Mouse (Mus musculus) forebrain, embryonic 16.5 days (tissue): Measurements from ENCODE around the gene Gzma. TPM values are rescaled to one million over a fixed set of nuclear protein-coding genes. Genes with fewer than 3 reads are reported as not detected.

Experiments
- ATAC-seq: fragments of 200-750 bp; cut with Nextera tagmentation; 2 replicates; pipeline ENCODE4 v1.8.0; 2017; ENCODE audit warnings: mild to moderate bottlenecking, moderate library complexity
- H3K27ac ChIP-seq: fragments of 300-500 bp; sonication (generic); 2 replicates; pipeline ENCODE4 v1.5.1; 2014; ENCODE audit warnings: low read length, control low read depth
- H3K27me3 ChIP-seq: fragments of 300-500 bp; sonication (generic); replicated peaks from 2 replicates; pipeline ENCODE4 v1.6.1; 2014; ENCODE audit warnings: low read length; ENCODE audit not compliant: control insufficient read depth, insufficient read depth
- H3K36me3 ChIP-seq: fragments of 300-500 bp; sonication (generic); 2 replicates; pipeline ENCODE4 v1.6.1; 2014; ENCODE audit not compliant: control insufficient read depth, insufficient read depth
- H3K4me1 ChIP-seq: fragments of 300-500 bp; sonication (generic); replicated peaks from 2 replicates; pipeline ENCODE4 v1.6.1; 2014; ENCODE audit warnings: low read length; ENCODE audit not compliant: control insufficient read depth, insufficient read depth
- H3K4me2 ChIP-seq: fragments of 300-500 bp; sonication (generic); 2 replicates; pipeline ENCODE4 v1.6.1; 2014; ENCODE audit warnings: mild to moderate bottlenecking, low read length, control low read depth
- H3K4me3 ChIP-seq: fragments of 300-500 bp; sonication (generic); replicated peaks from 2 replicates; pipeline ENCODE4 v1.5.1; 2014; ENCODE audit warnings: mild to moderate bottlenecking, low read length, control low read depth
- H3K9ac ChIP-seq: fragments of 300-500 bp; sonication (generic); replicated peaks from 2 replicates; pipeline ENCODE4 v1.6.1; 2014; ENCODE audit warnings: low read depth, low read length, control low read depth
- H3K9me3 ChIP-seq: fragments of 300-500 bp; sonication (generic); 2 replicates; pipeline ENCODE4 v1.6.1; 2016; ENCODE audit warnings: low read length; ENCODE audit not compliant: control insufficient read depth
- WGBS: fragments of 180-500 bp; shearing (Covaris S2); extraction: QIAGEN DNeasy Blood & Tissue Kit; methylation state at CpG from one replicate; pipeline ENCODE4 v1.1.7; 2014; 5-methylcytosine and 5-hydroxymethylcytosine counted together
- polyA plus RNA-seq: library from polyadenylated mRNA; unstranded; fragments of >200 nt; fragmentation: Nextera tagmentation; extraction: Ambion mirVana; gene quantifications from 2 replicates; pipeline ENCODE4 v1.2.1, GENCODE M21; 2015

Gene Gzma
- polyA plus RNA-seq = 0.29 TPM in 1 of 2 replicates, not detected in the other

DNA sequence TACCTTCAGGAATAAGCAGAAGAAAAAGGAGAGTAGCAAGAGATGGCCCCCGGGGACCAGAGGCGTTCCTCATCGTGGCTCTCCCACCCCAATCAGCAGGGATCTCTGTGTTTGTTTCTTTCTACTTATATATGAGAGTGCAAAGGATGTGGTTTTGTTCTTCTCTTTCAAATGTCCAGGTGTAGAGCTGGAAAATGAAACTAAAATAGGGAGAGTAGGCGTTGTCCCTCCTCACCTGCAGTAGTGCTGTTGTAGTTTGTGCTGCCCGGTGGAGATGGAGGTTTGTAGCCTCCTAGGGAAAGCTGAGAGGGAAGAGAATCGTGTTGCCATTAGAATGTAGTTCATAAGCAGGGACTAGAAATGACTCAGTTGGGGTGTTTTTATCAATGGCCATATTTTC, at the start of gene Gzma:
TSS of gene Gzma (minus strand) at position 103 of the 400 bp plus-strand sequence.
- 91% methylated on average over 6 of the region's 6 CpGs for WGBS
- Histone ChIP-seq H3K27ac (no peak within 1 kb of the TSS), H3K4me3 (no peak within 1 kb of the TSS), H3K4me2 (no peak within 1 kb of the TSS), H3K9ac (no peak within 1 kb of the TSS), H3K4me1 (no peaks in the 10 kb centered on the region), H3K36me3 (no peaks in the 10 kb centered on the region), H3K27me3 (no peaks in the 10 kb centered on the region), H3K9me3 (no peaks in the 10 kb centered on the region)
- no peak for ATAC-seq

GRCm38 (mm10) chr13:113139597-113139996, 38.8 kb upstream of the Gzma start:
- no peak overlapping the region for H3K4me3 ChIP-seq
- H3K9me3 ChIP-seq = no peaks in the 10 kb centered on the region
- H3K4me2 ChIP-seq = no peak overlapping the region
- no peaks in the 10 kb centered on the region for H3K27me3 ChIP-seq
- no peaks in the 10 kb centered on the region for H3K36me3 ChIP-seq
- WGBS = 92% methylated on average over 1 of the region's 1 CpGs
- no peak overlapping the region for H3K9ac ChIP-seq
- no peak for ATAC-seq
- no peaks in the 10 kb centered on the region for H3K4me1 ChIP-seq
- no peak overlapping the region for H3K27ac ChIP-seq

- Histone ChIP-seq H3K4me1 (no peaks in the 10 kb centered on the region), H3K9ac (no peak overlapping the region), H3K4me3 (no peak overlapping the region), H3K27me3 (no peaks in the 10 kb centered on the region), H3K36me3 (no peaks in the 10 kb centered on the region), H3K4me2 (no peak overlapping the region), H3K27ac (no peak overlapping the region), H3K9me3 (no peaks in the 10 kb centered on the region)
- 70% methylated on average over 1 of the region's 1 CpGs for WGBS
- ATAC-seq = peak; percentile 73
Measured at GRCm38 (mm10) chr13:113129974-113130373, 29.2 kb upstream of the Gzma start.

GRCm38 (mm10) chr13:113121326-113121725, 20.5 kb upstream of the Gzma start:
- no peak overlapping the region for H3K9ac ChIP-seq
- no peaks in the 10 kb centered on the region for H3K4me1 ChIP-seq
- no peaks in the 10 kb centered on the region for H3K27me3 ChIP-seq
- no peak for ATAC-seq
- no peak overlapping the region for H3K4me2 ChIP-seq
- no peak overlapping the region for H3K4me3 ChIP-seq
- WGBS = 87% methylated on average over 14 of the region's 14 CpGs
- no peaks in the 10 kb centered on the region for H3K36me3 ChIP-seq
- H3K27ac ChIP-seq = no peak overlapping the region
- H3K9me3 ChIP-seq = no peaks in the 10 kb centered on the region

DNA sequence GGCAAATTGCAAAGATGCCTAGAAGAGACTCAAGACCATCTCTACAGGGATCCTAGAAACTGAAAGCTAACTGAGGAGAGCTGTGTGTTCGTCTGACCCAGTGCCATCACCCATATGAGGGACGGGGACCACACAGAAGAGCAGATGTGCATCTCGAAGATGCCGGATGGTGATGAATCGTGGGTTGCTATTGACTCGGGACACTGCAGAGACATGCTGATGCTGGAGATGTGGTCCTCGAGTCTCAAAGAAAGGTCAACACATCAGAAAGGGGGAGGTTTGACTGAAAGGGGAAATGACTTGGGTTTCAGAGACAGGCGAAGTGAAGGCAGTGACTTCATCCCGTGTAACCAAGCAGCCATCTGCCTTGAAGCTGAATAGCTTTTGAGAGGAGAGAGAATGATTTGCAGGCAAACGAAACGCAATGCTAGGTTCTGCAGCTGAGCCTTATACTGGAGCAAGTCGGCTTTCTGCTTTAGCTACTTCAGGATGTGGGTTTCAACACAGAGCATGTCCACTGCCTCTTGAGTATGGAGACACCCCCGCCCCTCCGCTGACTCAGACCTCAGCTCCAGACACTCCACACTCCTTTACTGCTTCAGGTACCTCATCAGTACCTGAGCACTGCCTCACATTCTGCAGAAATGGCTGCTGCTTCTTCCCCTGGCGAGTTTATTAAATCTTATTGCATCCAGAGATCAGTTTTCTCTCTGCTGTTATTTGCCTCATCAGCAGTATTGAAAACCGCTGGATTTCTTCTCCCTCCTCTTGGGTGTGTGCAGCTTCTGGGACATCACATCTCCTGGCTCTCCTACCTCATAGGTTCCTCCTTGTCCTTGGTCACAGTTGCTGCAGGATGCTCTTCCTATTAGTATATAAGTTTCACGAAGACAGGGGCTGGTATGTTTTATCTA, 19.8 kb upstream of the Gzma start:
- Histone ChIP-seq H3K27ac (no peak overlapping the region), H3K9ac (no peak overlapping the region), H3K4me3 (no peak overlapping the region), H3K36me3 (no peaks in the 10 kb centered on the region), H3K4me2 (no peak overlapping the region), H3K4me1 (no peaks in the 10 kb centered on the region), H3K27me3 (no peaks in the 10 kb centered on the region), H3K9me3 (no peaks in the 10 kb centered on the region)
- WGBS = 91% methylated on average over 17 of the region's 17 CpGs
- ATAC-seq = no peak

DNA sequence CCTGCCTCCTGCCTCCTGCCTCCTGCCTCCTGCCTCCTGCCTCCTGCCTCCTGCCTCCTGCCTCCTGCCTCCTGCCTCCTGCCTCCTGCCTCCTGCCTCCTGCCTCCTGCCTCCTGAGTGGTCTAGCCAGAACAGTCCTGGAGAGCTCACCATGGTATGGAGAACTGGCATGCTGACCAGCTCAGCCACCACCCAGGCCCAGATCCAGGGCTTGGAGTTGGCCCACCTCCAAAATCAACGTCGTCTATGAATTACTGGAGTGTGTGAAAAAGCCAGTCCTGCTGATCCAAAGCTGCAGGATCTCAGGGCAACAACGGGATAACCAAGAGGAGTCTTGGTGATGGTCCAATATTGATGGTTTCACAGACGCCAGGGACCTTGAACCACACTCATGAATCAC, 18.2 kb upstream of the Gzma start:
- Histone ChIP-seq H3K9ac (no peak overlapping the region), H3K4me1 (no peaks in the 10 kb centered on the region), H3K4me3 (no peak overlapping the region), H3K27me3 (no peaks in the 10 kb centered on the region), H3K36me3 (no peaks in the 10 kb centered on the region), H3K27ac (no peak overlapping the region), H3K4me2 (no peak overlapping the region), H3K9me3 (no peaks in the 10 kb centered on the region)
- WGBS = 37% methylated on average over 4 of the region's 4 CpGs
- ATAC-seq = no peak

- Histone ChIP-seq H3K27ac (no peak overlapping the region), H3K36me3 (no peaks in the 10 kb centered on the region), H3K4me1 (no peaks in the 10 kb centered on the region), H3K4me2 (no peak overlapping the region), H3K27me3 (no peaks in the 10 kb centered on the region), H3K9ac (no peak overlapping the region), H3K4me3 (no peak overlapping the region), H3K9me3 (no peaks in the 10 kb centered on the region)
- ATAC-seq = no peak
- WGBS = 87% methylated on average over 10 of the region's 10 CpGs
Measured at GRCm38 (mm10) chr13:113104759-113105158, 4.0 kb upstream of the Gzma start.

- Histone ChIP-seq H3K36me3 (no peaks in the 10 kb centered on the region), H3K4me1 (no peaks in the 10 kb centered on the region), H3K4me2 (no peak overlapping the region), H3K27ac (no peak overlapping the region), H3K27me3 (no peaks in the 10 kb centered on the region), H3K9ac (no peak overlapping the region), H3K4me3 (no peak overlapping the region), H3K9me3 (no peaks in the 10 kb centered on the region)
- no peak for ATAC-seq
- 81% methylated on average over 10 of the region's 10 CpGs for whole genome bisulfite sequencing
Measured at GRCm38 (mm10) chr13:113101804-113102203, 1.0 kb upstream of the Gzma start.

DNA sequence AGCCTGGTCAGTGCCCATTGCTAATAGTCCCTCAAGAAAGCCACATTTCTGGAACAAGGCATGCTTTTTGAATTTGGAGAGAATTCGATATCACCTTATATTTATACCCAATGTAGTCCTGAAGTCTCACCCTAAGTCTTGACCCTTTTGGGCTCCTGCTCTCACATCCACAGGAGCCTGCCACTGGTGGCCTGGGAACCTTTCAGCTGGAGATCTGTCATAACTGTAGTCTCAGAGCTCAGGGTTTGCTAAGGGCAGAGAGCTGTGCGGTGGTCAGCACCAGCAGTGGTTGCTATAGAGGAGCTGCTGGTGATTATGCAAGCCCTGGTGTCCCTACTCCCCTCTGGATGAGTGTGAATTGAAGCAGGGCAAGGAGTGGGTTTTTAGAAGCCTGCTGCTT, 2.4 kb downstream of the Gzma start:
- no peak for ATAC-seq
- no peaks in the 10 kb centered on the region for H3K4me1 ChIP-seq
- no peak overlapping the region for H3K9ac ChIP-seq
- H3K4me2 ChIP-seq = no peak overlapping the region
- H3K27ac ChIP-seq = no peak overlapping the region
- H3K36me3 ChIP-seq = no peaks in the 10 kb centered on the region
- H3K9me3 ChIP-seq = no peaks in the 10 kb centered on the region
- WGBS = 97% methylated on average over 2 of the region's 2 CpGs
- H3K27me3 ChIP-seq = no peaks in the 10 kb centered on the region
- no peak overlapping the region for H3K4me3 ChIP-seq
